Mouse (Mus musculus) hindbrain, embryonic 14.5 days (tissue): Measurements from ENCODE around the gene Mob3b. TPM values are rescaled to one million over a fixed set of nuclear protein-coding genes. Genes with fewer than 3 reads are reported as not detected.

Experiments
- ATAC-seq: fragments of 200-750 bp; cut with Nextera tagmentation; 2 replicates; pipeline ENCODE4 v1.8.0; 2017; ENCODE audit warnings: moderate number of reproducible peaks, mild to moderate bottlenecking, moderate TSS enrichment, moderate library complexity; ENCODE audit not compliant: low FRiP score
- DNase-seq: peaks from one replicate; pipeline ENCODE4 v3.0.0-alpha.2; 2015; ENCODE audit warnings: low spot score
- H3K27ac ChIP-seq: fragments of 300-500 bp; sonication (generic); 2 replicates; pipeline ENCODE4 v1.5.1; 2014; ENCODE audit warnings: mild to moderate bottlenecking, moderate library complexity
- H3K27me3 ChIP-seq: fragments of 300-500 bp; sonication (generic); 2 replicates; pipeline ENCODE4 v1.6.1; 2014; ENCODE audit warnings: mild to moderate bottlenecking, low read length, mixed read lengths; ENCODE audit not compliant: control insufficient read depth, insufficient read depth
- H3K36me3 ChIP-seq: fragments of 300-500 bp; sonication (generic); replicated peaks from 2 replicates; pipeline ENCODE4 v1.6.1; 2014; ENCODE audit not compliant: control insufficient read depth, insufficient read depth
- H3K4me1 ChIP-seq: fragments of 300-500 bp; sonication (generic); replicated peaks from 2 replicates; pipeline ENCODE4 v1.6.1; 2014; ENCODE audit warnings: antibody characterized with exemption, low read length, mixed read lengths; ENCODE audit not compliant: control insufficient read depth, insufficient read depth
- H3K4me2 ChIP-seq: fragments of 300-500 bp; sonication (generic); replicated peaks from 2 replicates; pipeline ENCODE4 v1.6.1; 2014; ENCODE audit warnings: mild to moderate bottlenecking, moderate library complexity
- H3K4me3 ChIP-seq: fragments of 300-500 bp; sonication (generic); replicated peaks from 2 replicates; pipeline ENCODE4 v1.5.1; 2014; ENCODE audit warnings: mild to moderate bottlenecking, low read length
- H3K9ac ChIP-seq: fragments of 300-500 bp; sonication (generic); 2 replicates; pipeline ENCODE4 v1.6.1; 2014
- H3K9me3 ChIP-seq: fragments of 300-500 bp; sonication (generic); 2 replicates; pipeline ENCODE4 v1.6.1; 2016; ENCODE audit warnings: low read length; ENCODE audit not compliant: control insufficient read depth
- WGBS: fragments of 180-500 bp; shearing (Covaris S2); extraction: QIAGEN DNeasy Blood & Tissue Kit; methylation state at CpG from one replicate; pipeline ENCODE4 v1.1.7; 2014; 5-methylcytosine and 5-hydroxymethylcytosine counted together
- polyA plus RNA-seq: library from polyadenylated mRNA; unstranded; fragments of >200 nt; fragmentation: Nextera tagmentation; extraction: Ambion mirVana; gene quantifications from 2 replicates; pipeline ENCODE4 v1.2.1, GENCODE M21; 2014

Mob3b gene
- polyA plus RNA-seq, 1 experiment from 2014 or later: 4.0 TPM

- ATAC-seq (peak; percentile 68), DNase-seq (no peak)
- Histone ChIP-seq H3K36me3 (no peaks in the 10 kb centered on the region), H3K27me3 (no peaks in the 10 kb centered on the region), H3K4me3 (no peak overlapping the region), H3K4me1 (peaks cover 9% of the 10 kb centered on the region; the same call in 1 of the 2 replicates), H3K4me2 (no peak overlapping the region), H3K9ac (no peak overlapping the region; the same call in 1 of the 2 replicates), H3K27ac (no peak overlapping the region), H3K9me3 (no peaks in the 10 kb centered on the region)
- WGBS: 35% methylated on average over 15 of the region's 15 CpGs
Measured at GRCm38 (mm10) chr4:35065075-35065838, 92.0 kb downstream of the Mob3b start.

- Histone ChIP-seq H3K9me3 (no peaks in the 10 kb centered on the region), H3K36me3 (no peaks in the 10 kb centered on the region), H3K27me3 (no peaks in the 10 kb centered on the region), H3K27ac (no peak overlapping the region), H3K4me1 (peaks cover 9% of the 10 kb centered on the region; the same call in 1 of the 2 replicates), H3K4me3 (no peak overlapping the region), H3K4me2 (no peak overlapping the region), H3K9ac (no peak overlapping the region)
- DNase-seq: no peak
- no peak for ATAC-seq
- 71% methylated on average over 7 of the region's 7 CpGs for WGBS
Measured at GRCm38 (mm10) chr4:35063146-35063719, 94.1 kb downstream of the Mob3b start.

GRCm38 (mm10) chr4:35060964-35061363, 96.3 kb downstream of the Mob3b start:
- no peaks in the 10 kb centered on the region for H3K27me3 ChIP-seq
- H3K9ac ChIP-seq: no peak overlapping the region
- no peak overlapping the region for H3K4me3 ChIP-seq
- H3K9me3 ChIP-seq: no peaks in the 10 kb centered on the region
- no peak overlapping the region for H3K4me2 ChIP-seq
- no peaks in the 10 kb centered on the region for H3K36me3 ChIP-seq
- 81% methylated on average over 1 of the region's 1 CpGs for WGBS
- H3K4me1 ChIP-seq: peaks cover 6% of the 10 kb centered on the region; the same call in 1 of the 2 replicates
- no peak overlapping the region for H3K27ac ChIP-seq
- DNase-seq (no peak), ATAC-seq (no peak)

GRCm38 (mm10) chr4:35060401-35060800, 96.9 kb downstream of the Mob3b start:
- ATAC-seq: no peak
- WGBS: 87% methylated on average over 3 of the region's 3 CpGs
- Histone ChIP-seq H3K27me3 (no peaks in the 10 kb centered on the region), H3K9me3 (no peaks in the 10 kb centered on the region), H3K4me2 (no peak overlapping the region), H3K4me3 (no peak overlapping the region), H3K9ac (no peak overlapping the region), H3K36me3 (no peaks in the 10 kb centered on the region), H3K27ac (no peak overlapping the region), H3K4me1 (0 out of 2 replicates have a peak, but pooled peaks cover 1% of the 10 kb centered on the region)
- DNase-seq: no peak

- Histone ChIP-seq H3K4me2 (no peak overlapping the region), H3K27ac (no peak overlapping the region), H3K36me3 (no peaks in the 10 kb centered on the region), H3K9me3 (no peaks in the 10 kb centered on the region), H3K4me1 (no peaks in the 10 kb centered on the region), H3K27me3 (no peaks in the 10 kb centered on the region), H3K9ac (no peak overlapping the region), H3K4me3 (no peak overlapping the region)
- no peak for ATAC-seq
- WGBS: 88% methylated on average over 2 of the region's 2 CpGs
- DNase-seq: no peak
Measured at GRCm38 (mm10) chr4:35054362-35054761, 102.9 kb downstream of the Mob3b start.

- Histone ChIP-seq H3K4me2 (no peak overlapping the region), H3K27ac (no peak overlapping the region), H3K36me3 (no peaks in the 10 kb centered on the region), H3K9me3 (no peaks in the 10 kb centered on the region), H3K9ac (no peak overlapping the region), H3K27me3 (no peaks in the 10 kb centered on the region), H3K4me1 (no peaks in the 10 kb centered on the region), H3K4me3 (no peak overlapping the region)
- no peak for ATAC-seq
- WGBS: 82% methylated on average over 6 of the region's 6 CpGs
- no peak for DNase-seq
Measured at GRCm38 (mm10) chr4:35052174-35052942, 104.9 kb downstream of the Mob3b start.

- ATAC-seq: no peak
- 80% methylated on average over 7 of the region's 7 CpGs for WGBS
- no peak overlapping the region for H3K9ac ChIP-seq
- H3K27me3 ChIP-seq: no peaks in the 10 kb centered on the region
- H3K36me3 ChIP-seq: no peaks in the 10 kb centered on the region
- no peak overlapping the region for H3K27ac ChIP-seq
- H3K4me3 ChIP-seq: no peak overlapping the region
- no peaks in the 10 kb centered on the region for H3K9me3 ChIP-seq
- H3K4me1 ChIP-seq: no peaks in the 10 kb centered on the region
- no peak for DNase-seq
- no peak overlapping the region for H3K4me2 ChIP-seq
Measured at GRCm38 (mm10) chr4:35051152-35051551, 106.1 kb downstream of the Mob3b start.

GRCm38 (mm10) chr4:35049742-35050058, 107.6 kb downstream of the Mob3b start:
- Histone ChIP-seq H3K4me1 (no peaks in the 10 kb centered on the region), H3K27ac (no peak overlapping the region), H3K36me3 (no peaks in the 10 kb centered on the region), H3K4me2 (no peak overlapping the region), H3K9ac (no peak overlapping the region), H3K27me3 (no peaks in the 10 kb centered on the region), H3K4me3 (no peak overlapping the region), H3K9me3 (no peaks in the 10 kb centered on the region)
- WGBS: 57% methylated on average over 5 of the region's 5 CpGs
- DNase-seq (no peak), ATAC-seq (no peak)

GRCm38 (mm10) chr4:35049036-35049741, 108.1 kb downstream of the Mob3b start:
- DNase-seq: no peak
- no peak overlapping the region for H3K9ac ChIP-seq
- H3K36me3 ChIP-seq: no peaks in the 10 kb centered on the region
- no peak for ATAC-seq
- H3K27ac ChIP-seq: no peak overlapping the region
- no peak overlapping the region for H3K4me2 ChIP-seq
- H3K4me1 ChIP-seq: no peaks in the 10 kb centered on the region
- no peak overlapping the region for H3K4me3 ChIP-seq
- no peaks in the 10 kb centered on the region for H3K9me3 ChIP-seq
- H3K27me3 ChIP-seq: no peaks in the 10 kb centered on the region
- 48% methylated on average over 9 of the region's 9 CpGs for WGBS
